Mouse (Mus musculus) lung, embryonic 15.5 days (tissue): ENCODE results near the gene Cyp4v3. TPM values are rescaled to one million over a fixed set of nuclear protein-coding genes. Genes with fewer than 3 reads are reported as not detected.

Source experiments
- ATAC-seq: fragments of 200-750 bp; cut with Nextera tagmentation; 2 replicates; pipeline ENCODE4 v1.8.0; 2017; ENCODE audit warnings: moderate number of reproducible peaks, borderline replicate concordance; ENCODE audit not compliant: low FRiP score, low TSS enrichment; ENCODE audit errors: extremely low read depth
- H3K27ac ChIP-seq: fragments of 300-500 bp; sonication (generic); 2 replicates; pipeline ENCODE4 v1.5.1; 2015; ENCODE audit warnings: moderate library complexity, mild to moderate bottlenecking, inconsistent platforms
- H3K27me3 ChIP-seq: fragments of 300-500 bp; sonication (generic); 2 replicates; pipeline ENCODE4 v1.6.1; 2015; ENCODE audit warnings: inconsistent platforms
- H3K36me3 ChIP-seq: fragments of 300-500 bp; sonication (generic); 2 replicates; pipeline ENCODE4 v1.6.1; 2015; ENCODE audit warnings: inconsistent platforms
- H3K4me1 ChIP-seq: fragments of 300-500 bp; sonication (generic); 2 replicates; pipeline ENCODE4 v1.6.1; 2015; ENCODE audit warnings: inconsistent platforms
- H3K4me2 ChIP-seq: fragments of 300-500 bp; sonication (generic); 2 replicates; pipeline ENCODE4 v1.6.1; 2015; ENCODE audit warnings: inconsistent platforms, mild to moderate bottlenecking, moderate library complexity
- H3K4me3 ChIP-seq: fragments of 300-500 bp; sonication (generic); 2 replicates; pipeline ENCODE4 v1.5.1; 2015; ENCODE audit warnings: mild to moderate bottlenecking, inconsistent platforms
- H3K9ac ChIP-seq: fragments of 300-500 bp; sonication (generic); 2 replicates; pipeline ENCODE4 v1.6.1; 2015; ENCODE audit warnings: inconsistent platforms
- H3K9me3 ChIP-seq: fragments of 300-500 bp; sonication (generic); 2 replicates; pipeline ENCODE4 v1.6.1; 2016; ENCODE audit warnings: inconsistent platforms
- WGBS: fragments of 180-500 bp; shearing (Covaris S2); methylation state at CpG from one replicate; pipeline ENCODE4 v1.1.7; 2015; 5-methylcytosine and 5-hydroxymethylcytosine counted together
- polyA plus RNA-seq: library from polyadenylated mRNA; unstranded; fragments of >200 nt; fragmentation: Nextera tagmentation; extraction: Ambion mirVana; gene quantifications from 2 replicates; pipeline ENCODE4 v1.2.1, GENCODE M21; 2015

Cyp4v3 gene
- polyA plus RNA-seq, 1 experiment from 2014 or later, result 1.0 TPM

GRCm38 (mm10) chr8:45266993-45267392 lies 66.0 kb downstream of the Cyp4v3 start:
- H3K36me3 ChIP-seq, result no peaks in the 10 kb centered on the region
- H3K9me3 ChIP-seq, result no peaks in the 10 kb centered on the region; the same call in 1 of the 2 replicates
- H3K4me1 ChIP-seq, result peaks cover 12% of the 10 kb centered on the region
- WGBS, result 52% methylated on average over 8 of the region's 8 CpGs
- H3K4me3 ChIP-seq, result no peak overlapping the region
- no peak overlapping the region for H3K9ac ChIP-seq
- no peak for ATAC-seq
- no peaks in the 10 kb centered on the region for H3K27me3 ChIP-seq
- peak overlapping the region; percentile 19 for H3K27ac ChIP-seq
- no peak overlapping the region for H3K4me2 ChIP-seq

- no peak for ATAC-seq
- Histone ChIP-seq H3K4me1 (peaks cover 12% of the 10 kb centered on the region), H3K27me3 (no peaks in the 10 kb centered on the region), H3K4me3 (no peak overlapping the region), H3K9me3 (no peaks in the 10 kb centered on the region; the same call in 1 of the 2 replicates), H3K4me2 (no peak overlapping the region), H3K9ac (no peak overlapping the region), H3K27ac (no peak overlapping the region), H3K36me3 (no peaks in the 10 kb centered on the region)
- 84% methylated on average over 4 of the region's 4 CpGs for WGBS
Measured at GRCm38 (mm10) chr8:45264918-45265317, 68.1 kb downstream of the Cyp4v3 start.

GRCm38 (mm10) chr8:45262851-45263250 lies 70.2 kb downstream of the Cyp4v3 start:
- H3K4me3 ChIP-seq, result no peak overlapping the region
- 83% methylated on average over 3 of the region's 3 CpGs for WGBS
- H3K9ac ChIP-seq, result no peak overlapping the region
- H3K4me2 ChIP-seq, result no peak overlapping the region
- no peak for ATAC-seq
- H3K27me3 ChIP-seq, result no peaks in the 10 kb centered on the region
- H3K4me1 ChIP-seq, result peaks cover 5% of the 10 kb centered on the region; the same call in 1 of the 2 replicates
- no peak overlapping the region for H3K27ac ChIP-seq
- no peaks in the 10 kb centered on the region; the same call in 1 of the 2 replicates for H3K9me3 ChIP-seq
- H3K36me3 ChIP-seq, result no peaks in the 10 kb centered on the region

- H3K27ac ChIP-seq, result no peak within 1 kb of the TSS
- ATAC-seq, result no peak
- H3K9me3 ChIP-seq, result no peaks in the 10 kb centered on the region; the same call in 1 of the 2 replicates
- H3K36me3 ChIP-seq, result no peaks in the 10 kb centered on the region
- H3K4me2 ChIP-seq, result no peak within 1 kb of the TSS
- H3K9ac ChIP-seq, result no peak within 1 kb of the TSS
- no peak within 1 kb of the TSS for H3K4me3 ChIP-seq
- 50% methylated on average over 10 of the region's 10 CpGs for WGBS
- no peaks in the 10 kb centered on the region; the same call in 1 of the 2 replicates for H3K4me1 ChIP-seq
- H3K27me3 ChIP-seq, result no peaks in the 10 kb centered on the region
Measured at GRCm38 (mm10) chr8:45261920-45262319, 71.1 kb downstream of the Cyp4v3 start, which contains the start of gene F11. TSS of gene F11 (minus strand) at chr8:45262031.

GRCm38 (mm10) chr8:45258421-45258820 lies 74.6 kb downstream of the Cyp4v3 start:
- H3K4me1 ChIP-seq, result no peaks in the 10 kb centered on the region
- 80% methylated on average over 8 of the region's 8 CpGs for WGBS
- no peaks in the 10 kb centered on the region for H3K36me3 ChIP-seq
- ATAC-seq, result no peak
- no peaks in the 10 kb centered on the region for H3K9me3 ChIP-seq
- H3K9ac ChIP-seq, result no peak overlapping the region
- no peak overlapping the region for H3K4me3 ChIP-seq
- H3K4me2 ChIP-seq, result no peak overlapping the region
- H3K27me3 ChIP-seq, result no peaks in the 10 kb centered on the region
- no peak overlapping the region for H3K27ac ChIP-seq

GRCm38 (mm10) chr8:45255040-45255439 lies 78.0 kb downstream of the Cyp4v3 start:
- 80% methylated on average over 12 of the region's 12 CpGs for WGBS

More at GRCm38 (mm10) chr8:45255040-45255439, 78.0 kb downstream of the Cyp4v3 start:
- no peak for ATAC-seq
- Histone ChIP-seq H3K27ac (no peak overlapping the region), H3K27me3 (no peaks in the 10 kb centered on the region), H3K9ac (no peak overlapping the region), H3K9me3 (no peaks in the 10 kb centered on the region), H3K4me2 (no peak overlapping the region), H3K4me3 (no peak overlapping the region), H3K4me1 (no peaks in the 10 kb centered on the region), H3K36me3 (no peaks in the 10 kb centered on the region)

Other genes with a start within 250 kb of the Cyp4v3 start
- 0.33 TPM in 1 of 2 replicates, not detected in the other for gene F11, start 71.2 kb downstream of the Cyp4v3 start, polyA plus RNA-seq
- not detected in 2 replicates for gene Klkb1, start 38.4 kb downstream of the Cyp4v3 start, polyA plus RNA-seq
- 0.21 TPM in 1 of 2 replicates, not detected in the other for gene Gm45753, start 24.8 kb downstream of the Cyp4v3 start, polyA plus RNA-seq
- 11.4 and 13.8 TPM in 2 replicates for gene Fam149a, start 49.1 kb upstream of the Cyp4v3 start, polyA plus RNA-seq
- 2.3 and 3.5 TPM in 2 replicates for gene Tlr3, start 77.9 kb upstream of the Cyp4v3 start, polyA plus RNA-seq
- 20.3 and 24.8 TPM in 2 replicates for gene Sorbs2, start 174.6 kb upstream of the Cyp4v3 start, polyA plus RNA-seq